Mouse (Mus musculus) natural killer cell, adult 2 months (primary cell): ENCODE data around the gene Bnc2.

ENCODE experiments used
- DNase-seq, 2 experiments: peaks; one replicate each; pipeline ENCODE4 v3.0.0; 2022; ENCODE audit warnings: low spot score in 2 of 2

Gene Bnc2

DNA sequence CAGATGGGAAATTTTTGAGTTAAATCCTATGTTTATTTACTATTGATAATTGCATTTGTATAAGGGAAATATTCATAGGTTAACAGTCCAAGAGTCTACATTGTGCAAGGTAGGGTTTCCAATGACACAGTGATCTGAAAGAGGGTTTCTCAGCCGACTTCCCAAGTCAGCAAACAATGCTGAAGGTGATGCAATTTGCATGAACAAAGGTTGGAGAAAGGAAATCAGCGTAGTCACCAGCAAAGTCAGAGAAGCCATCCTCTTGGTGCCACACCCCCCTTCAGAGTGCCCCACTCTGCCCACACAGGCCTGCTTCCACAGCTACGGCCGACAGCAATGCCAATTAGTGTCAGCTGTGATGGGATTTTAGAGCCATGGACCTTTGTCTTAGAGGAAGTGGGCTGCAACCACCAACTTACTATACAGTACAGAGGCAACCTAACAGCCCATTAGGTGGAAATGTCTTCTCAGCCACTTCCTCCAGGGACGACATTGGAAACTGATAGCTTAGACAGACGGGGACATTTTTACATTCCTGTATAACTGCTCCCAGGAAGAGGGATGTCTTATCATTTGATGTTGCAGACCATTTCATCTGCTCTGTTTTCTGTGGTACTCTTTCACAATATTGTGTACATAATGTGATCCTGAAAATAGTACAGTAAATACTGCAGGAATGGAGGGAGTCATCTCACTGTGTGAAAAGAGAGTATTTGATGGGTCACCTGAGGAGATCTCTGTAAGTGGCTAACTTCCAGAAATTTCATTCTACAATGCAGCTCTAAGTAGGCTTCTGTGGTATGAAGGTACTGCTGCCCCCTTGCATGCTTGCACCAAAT lies 243.2 kb downstream of the Bnc2 start:
- no peak for DNase-seq

DNA sequence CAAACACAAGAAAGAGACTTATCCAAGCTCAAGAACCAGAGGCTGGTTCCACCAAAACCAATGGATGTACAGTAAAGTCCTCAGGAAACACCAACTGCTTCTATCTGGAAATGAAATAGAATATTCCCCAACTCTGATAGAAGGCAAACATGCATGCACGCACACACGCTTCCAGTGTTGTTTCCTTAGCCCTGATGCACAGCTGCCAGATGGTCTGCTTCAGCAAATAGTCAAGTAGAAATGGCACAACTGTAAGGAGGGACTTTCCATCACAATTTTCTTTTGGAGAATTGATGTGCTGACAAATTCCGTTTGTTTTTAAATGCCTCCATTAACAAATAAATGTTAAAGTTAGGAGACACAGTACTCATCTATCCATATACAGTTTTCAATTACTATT lies 247.1 kb downstream of the Bnc2 start:
- DNase-seq, result no peak

DNA sequence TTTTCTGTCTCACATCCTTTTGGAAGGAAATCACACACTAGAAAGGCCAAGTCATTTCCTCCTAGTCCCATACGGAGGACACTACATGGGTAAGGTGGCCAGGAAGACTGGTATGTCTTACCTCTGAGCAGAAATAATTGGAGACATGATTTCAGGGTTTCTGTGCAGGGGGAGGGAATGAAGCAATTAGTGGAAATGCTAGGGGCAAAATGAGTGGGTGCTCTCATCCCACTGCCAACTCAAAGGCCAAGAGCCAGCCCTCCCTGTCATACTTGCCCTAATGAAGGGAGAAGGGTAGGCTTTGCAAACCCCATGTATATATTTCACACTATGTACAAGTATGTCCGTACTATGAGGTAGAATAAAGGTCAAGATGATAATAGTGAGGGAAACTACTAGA lies 263.6 kb downstream of the Bnc2 start:
- DNase-seq, result no peak

DNA sequence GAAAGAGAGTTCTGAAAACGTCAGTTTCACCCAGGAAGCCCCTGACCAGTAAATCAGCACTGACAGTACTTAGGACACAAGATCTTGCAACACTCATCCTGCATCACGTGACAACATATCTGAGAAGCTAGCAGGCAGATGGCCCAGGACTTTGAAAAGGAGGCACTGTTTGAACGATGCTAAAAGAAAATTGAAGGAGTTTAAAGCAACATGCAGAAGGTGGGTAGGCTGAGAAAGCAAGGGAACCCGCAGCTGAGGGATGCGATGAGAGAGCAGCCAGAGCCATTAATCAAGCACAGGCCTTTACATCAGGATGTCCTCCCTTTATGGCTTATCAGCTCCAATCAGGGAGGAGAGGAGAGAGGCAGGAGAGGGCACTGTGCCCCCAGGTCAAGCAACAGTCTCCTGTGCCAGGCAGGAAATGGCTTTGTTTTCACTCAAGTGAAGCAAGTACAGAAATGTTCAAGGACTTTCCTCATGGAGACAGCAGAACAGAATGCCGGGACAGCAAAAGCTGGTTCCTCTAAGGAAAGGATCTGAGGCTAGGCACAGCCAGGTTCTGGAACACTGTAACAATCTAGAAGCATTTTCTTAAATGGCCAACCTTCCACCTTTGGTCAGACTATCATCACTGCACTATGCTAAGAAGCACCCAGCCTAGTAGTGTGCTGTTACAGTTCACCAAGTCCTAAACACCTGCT lies 267.6 kb downstream of the Bnc2 start:
- no peak for DNase-seq

DNA sequence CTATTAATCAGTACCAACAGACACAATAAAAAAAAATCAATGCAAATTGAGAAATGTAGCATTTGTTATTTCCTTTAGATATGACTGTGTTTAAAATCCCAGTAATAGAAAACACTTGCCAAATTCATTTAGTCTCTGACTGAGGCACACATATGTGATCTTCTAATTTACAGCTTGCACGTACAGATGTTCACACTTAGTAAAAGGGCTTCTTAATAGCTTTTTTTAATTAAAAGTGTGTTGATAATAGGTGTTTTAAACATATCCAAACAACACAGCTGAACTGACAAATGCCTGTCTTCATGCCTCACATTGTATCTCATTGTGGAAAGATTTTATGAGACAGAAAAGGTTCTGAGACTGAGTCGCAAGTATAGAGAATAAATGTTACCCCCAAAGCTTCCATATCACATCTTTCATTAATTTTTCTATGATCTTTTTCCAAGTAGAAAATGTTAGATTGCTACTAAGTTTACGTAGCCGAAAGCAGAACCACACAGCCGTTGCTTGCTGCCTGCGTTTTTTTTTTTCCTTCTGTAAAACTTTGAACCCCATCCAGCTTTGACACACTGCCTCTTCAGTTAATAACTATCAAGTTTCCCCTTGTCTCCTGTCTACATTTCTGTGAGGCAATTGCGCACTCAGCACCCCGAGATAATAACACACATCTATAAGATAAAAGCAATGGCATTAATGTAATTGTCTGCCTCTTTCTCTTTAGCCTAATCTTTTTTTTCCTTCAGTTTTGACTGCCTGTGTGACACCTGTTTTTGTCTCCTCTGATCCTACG lies 271.5 kb downstream of the Bnc2 start:
- no peak for DNase-seq

DNA sequence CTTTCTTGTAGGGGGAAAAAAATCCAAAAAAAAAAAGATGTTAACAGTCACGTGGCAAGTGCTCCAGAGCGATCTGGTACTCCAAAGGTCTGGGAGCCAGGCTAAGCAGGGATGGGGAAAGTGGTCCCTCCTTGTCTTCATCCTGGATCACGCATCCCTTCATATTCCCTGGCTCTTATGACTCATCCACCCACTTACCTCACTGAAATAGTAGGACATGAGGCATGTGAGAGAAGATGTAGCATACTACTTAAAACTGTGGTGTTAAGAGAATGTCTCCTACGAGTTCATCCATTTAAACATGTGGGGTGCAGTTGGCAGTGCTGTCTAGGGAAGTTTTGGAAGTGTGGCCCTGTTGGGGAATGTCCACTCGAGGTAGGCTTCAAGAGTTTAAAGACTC lies 286.1 kb downstream of the Bnc2 start:
- no peak for DNase-seq

DNA sequence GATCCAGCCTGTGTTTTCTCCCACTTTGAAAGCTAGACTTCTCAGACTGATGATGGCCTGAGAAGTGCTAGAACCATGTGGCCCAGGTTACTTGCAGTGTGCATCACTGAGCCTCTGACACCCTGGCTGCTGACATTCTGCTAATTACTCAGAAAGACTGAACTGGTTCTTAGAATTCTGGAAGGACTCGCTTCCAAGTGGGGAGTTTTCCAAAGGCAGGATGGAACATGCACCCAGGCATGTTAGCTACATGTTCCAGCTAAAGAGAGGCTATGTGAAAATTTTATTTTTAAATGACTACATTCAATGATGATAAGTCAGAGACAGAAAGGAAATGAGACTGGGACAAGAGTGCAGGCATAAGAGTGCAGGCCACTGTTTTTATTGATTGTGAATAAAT lies 289.9 kb downstream of the Bnc2 start:
- DNase-seq, result no peak

DNA sequence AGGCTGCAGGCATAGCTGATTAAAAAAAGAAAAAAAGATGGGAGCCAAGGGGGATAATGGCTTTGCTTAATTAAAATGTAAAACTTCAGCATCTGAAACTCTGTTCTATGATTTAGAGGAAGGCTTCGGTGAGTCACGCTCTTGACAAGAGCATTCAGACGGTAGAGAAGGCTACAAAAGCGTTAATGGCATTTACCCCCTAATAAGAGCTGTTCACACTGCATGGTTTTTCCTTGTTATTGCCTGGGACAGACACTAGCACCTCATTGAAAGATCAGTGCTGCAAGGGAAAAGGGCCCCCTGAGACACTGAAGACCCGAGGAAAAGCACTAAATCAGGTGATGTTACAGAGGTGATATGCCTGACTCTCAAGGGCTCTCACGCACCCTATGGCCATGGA lies 295.8 kb downstream of the Bnc2 start:
- DNase-seq, result no peak

DNA sequence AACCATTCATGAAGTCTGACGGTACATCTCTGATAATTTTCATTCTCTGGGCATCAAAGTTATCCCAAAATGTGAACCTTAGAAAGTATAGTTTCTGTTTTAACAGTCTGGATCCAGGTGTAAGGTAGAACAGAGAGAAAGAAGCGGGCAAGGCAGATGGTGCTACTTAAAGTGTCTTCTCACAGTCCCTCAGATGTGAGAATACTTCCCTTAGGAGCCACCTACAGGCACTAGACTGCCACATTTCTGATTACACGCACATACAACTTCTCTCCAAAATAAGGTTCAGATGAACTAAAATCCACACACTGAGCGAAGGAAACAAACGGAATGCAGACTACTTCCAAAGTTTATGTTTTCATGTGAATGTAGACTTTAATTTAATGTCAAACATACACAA lies 297.6 kb downstream of the Bnc2 start:
- no peak for DNase-seq

DNA sequence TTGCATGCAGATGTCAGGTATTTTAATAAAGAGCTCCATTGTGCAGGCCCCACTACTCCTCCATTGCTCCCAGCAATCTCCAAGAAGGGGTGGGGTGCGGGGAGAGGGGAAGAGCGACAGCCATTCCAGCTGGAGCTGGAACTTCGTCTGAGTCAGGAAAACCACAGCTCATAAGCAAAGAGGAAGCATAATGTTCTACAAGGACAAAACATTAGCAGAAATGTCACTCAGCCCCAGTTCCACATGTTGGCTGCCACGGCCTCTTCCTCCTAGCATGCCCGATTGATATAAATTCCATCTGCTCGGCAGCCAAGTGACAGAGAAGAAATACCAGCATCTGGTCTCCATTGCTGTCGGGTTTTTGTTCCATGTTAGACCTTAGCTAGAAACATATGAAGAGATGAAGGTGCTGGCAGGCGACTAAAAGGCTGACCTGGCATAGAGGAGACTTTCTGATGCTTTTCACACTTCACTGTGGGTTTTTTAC lies 312.7 kb downstream of the Bnc2 start:
- DNase-seq, result no peak

DNA sequence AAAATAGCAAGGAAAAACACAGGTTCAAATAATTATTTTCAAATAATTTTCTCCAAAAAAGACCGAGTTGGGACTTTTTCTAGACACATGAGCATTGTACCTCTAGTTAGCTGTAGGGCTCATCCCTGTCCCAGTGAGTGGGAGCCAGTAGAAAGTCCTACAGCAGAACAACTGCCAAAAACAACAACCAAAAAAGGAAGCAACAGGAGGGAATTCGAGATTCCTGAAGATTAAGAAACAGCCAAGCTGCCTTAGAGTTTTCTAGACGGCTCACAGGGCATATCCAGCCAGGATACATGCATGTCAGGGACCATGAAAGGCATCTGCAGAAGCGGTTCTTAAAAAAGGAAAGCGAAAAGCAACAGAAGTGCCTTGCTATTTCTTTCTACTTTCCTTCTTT lies 313.9 kb downstream of the Bnc2 start:
- no peak for DNase-seq

DNA sequence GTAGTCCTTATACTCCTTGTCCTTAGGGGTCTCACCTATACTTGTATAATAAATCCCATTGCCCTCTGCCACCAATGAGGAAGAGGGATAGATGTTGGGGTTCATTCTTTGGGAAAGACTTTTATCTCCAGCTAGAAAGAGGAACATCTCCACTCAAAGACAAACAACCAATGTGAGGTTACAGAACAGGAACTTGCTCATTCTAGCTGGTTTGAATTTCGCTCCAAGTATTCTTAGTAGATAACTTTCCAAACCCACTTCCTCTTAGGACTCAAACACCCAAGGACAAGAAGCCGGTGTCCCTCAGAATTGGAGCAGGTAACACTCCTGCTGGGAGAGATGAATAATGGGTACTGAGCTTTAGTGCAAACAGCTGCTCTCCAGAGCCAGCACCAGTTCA lies 315.1 kb downstream of the Bnc2 start:
- no peak for DNase-seq

DNA sequence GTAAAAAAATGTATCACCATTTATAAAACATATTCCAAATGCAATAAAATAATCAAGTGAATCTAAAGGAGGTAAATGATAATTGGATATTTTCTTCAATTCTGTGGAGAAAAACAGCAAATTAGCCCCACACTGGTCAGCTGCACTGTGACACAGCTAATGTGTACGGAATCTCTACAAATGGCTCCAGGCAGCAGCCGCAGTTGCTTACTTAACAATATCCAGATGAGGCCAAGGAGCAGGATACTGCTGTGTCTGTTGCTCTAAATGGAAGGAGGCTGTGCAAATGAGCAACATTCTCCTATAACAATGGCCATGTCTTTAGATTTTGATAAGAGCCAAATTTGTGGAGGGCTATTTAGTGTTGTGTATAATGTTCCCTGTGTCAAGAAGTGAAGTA lies 316.9 kb downstream of the Bnc2 start:
- DNase-seq, result no peak

DNA sequence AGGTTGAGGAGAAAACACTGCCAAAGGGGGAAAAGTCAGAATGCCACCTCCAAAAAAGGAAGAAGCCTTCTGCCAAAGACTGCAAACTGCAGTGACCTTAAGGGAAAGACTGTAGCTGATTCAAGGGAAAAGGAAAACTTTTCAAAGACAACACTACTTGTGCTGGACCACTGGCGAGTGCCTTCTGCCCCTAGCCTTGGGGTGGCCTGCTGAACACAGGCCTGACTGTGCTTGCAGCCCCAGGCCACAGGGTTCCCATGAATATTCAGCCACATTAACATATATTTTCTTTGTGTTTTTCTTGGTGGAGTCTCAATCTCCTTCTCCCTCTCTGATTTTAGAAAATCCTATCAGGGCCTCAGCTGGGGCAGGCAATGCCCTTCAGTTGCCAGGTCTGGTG lies 317.7 kb downstream of the Bnc2 start:
- no peak for DNase-seq

DNA sequence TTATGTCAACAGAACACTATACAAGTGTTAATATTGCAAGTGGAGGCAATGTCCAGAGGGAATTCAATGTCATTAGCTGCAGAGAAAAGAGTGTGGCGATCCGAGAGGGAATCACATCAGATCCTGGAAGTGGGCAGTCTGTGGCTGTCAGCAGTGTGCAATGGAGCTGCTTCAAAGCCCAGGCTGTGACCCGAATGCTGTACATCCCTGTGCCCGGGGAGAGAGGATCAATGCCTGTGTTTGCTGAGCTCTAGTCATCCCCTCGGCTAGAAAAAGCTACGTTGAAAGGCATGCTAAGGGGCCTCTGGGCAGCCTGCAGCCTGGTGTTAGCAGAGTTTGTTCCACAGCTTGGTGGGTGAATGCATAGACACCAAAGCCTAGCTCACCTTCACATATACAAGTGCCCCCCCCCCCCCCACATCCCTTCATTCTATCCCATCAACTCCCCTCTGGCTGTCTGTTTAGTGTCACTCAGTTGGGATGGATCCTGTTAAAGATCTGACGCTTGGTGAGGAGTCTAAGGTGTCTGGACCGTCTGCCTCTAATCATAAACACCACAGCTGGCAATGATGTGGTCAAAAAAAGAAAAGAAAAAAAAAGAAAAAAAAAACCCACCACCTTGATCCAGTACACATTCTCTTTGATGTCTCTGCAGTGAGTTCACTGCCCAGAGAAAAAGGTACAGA lies 318.5 kb downstream of the Bnc2 start:
- no peak for DNase-seq

DNA sequence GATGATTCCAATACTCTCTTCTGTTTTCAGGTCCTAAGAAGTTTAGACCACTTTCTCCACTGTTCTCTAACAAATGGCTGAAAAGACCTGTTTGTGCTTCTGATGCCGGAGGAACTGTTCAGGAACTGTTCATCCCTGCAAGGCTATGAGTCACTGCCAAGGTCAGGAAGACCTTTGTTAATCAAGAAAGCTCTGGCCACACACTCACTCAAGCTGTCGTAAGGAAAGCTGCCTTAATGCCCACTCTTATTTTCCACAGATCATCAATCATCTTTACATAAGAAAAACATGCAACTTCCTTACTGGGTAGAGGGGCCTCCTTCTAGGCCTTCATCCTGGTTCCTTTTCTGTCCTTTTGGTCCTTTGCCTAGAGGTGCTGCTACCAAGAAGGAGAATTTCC lies 322.4 kb downstream of the Bnc2 start:
- no peak for DNase-seq

DNA sequence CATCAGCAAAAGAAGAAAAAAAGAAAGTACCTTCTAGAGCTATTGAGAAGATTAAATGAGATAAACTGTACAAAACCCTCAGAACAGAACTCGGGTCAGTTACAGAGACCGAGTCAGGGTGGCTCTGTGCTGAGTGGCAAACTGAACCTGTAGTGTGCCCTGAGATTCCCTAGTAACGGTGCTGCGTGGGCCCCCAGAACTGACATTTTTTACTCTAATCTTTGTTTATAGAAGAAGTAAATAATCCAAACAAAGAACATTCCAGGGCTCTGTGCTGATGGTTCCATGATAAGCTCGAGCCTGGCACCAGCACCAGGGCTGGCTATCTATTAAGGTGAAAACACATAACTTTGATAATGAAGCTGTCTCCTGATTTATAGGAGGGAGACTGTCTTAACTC lies 325.5 kb downstream of the Bnc2 start:
- no peak for DNase-seq

DNA sequence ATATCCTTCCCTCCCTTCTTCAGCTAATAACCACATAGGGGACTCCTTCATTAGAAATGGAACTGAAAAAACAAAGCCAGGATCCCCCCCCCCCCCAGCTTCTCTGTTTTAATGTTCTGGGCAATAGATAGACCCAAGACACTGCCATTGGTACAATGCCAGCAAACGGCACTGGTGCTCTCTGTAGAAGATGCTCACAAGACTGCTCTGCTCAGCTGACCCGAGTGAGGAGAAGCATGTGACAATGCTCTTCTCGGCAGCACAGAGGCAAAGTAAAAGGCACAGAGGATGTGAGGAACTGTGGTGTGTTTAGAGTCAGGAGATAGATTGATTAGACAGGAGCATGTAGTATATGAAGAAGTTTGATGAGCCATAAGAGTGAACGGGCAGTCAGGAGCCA lies 335.9 kb downstream of the Bnc2 start:
- DNase-seq, result no peak

DNA sequence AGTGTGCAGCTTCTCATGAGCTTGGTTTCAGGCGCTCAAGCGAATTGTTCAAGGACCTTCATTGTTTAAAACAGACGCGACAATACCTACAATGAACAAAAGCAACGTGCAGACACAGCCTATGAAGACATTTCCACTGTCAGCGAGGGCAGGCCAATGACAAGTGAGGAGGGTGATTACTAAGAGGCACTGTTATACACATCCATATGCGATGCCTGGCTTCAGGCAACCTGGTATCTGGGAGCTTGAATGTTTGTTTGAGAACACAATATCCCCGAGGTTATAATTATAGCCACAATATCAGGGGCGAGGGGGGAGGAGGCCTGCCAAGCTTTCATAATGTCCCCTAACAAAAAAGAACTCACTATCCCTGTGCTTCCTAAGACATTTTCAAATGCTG lies 343.1 kb downstream of the Bnc2 start:
- no peak for DNase-seq

DNA sequence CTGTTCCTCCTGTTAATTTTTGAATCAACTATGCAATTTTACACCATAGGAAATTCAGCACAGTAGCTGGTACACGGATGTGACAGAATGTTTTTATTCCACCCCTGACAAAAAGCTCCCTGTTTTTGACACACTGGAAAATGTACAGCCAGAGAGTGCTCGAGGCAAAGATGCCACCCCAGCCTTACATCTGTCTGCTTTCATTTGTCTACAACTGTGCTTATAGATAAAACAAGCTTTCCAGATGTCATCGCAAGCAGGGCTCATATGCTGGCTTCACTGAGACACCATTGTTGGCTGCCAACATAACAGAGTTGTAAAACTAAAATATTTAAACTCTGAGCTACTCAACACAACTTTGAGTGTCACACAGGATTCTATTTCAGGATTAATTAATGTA lies 343.6 kb downstream of the Bnc2 start:
- DNase-seq, result no peak

DNA sequence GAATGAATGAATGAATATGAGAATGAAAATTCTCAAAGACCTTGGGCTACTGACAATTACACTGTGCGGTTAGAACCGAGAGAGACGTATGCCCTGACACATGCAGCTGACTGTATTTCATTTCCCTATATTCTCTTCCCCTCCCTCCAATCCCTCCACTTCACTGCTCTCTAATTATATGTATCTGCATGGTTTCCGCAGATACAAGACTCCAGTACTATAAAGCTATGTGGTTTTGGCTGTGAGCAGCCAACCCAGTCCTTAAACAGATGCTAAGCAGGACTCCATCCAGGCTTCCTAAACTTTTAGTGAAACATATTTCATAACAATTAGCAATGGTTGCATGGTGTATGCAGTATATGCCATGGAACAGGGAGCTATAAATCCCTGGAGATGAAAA lies 344.6 kb downstream of the Bnc2 start:
- DNase-seq, result no peak

DNA sequence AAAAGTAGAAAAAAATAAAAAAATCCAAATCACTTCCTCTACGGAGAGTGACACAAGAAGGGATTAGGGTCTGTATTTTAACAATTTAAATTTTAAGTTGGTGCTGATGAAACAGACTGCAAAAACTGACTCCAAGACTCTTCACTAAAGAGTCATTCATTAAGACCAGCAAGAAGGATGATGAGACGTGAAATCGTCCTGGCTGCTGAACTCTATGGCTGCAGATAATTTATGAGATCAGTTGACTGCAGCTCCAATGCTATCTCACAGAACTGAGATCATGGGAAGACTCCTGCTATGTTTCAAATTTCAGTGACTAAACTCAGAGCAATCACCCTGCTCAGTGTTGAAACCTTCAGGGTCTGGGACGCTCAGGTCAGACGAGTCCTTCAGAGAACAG lies 345.4 kb downstream of the Bnc2 start:
- no peak for DNase-seq
